Mouse (Mus musculus): ENCODE measurements around the gene 1700084M14Rik.
"Not testable (repeated sequence)": the region's sequence is repeated elsewhere in the genome, so short reads cannot be mapped to it uniquely, and the experiment has no call there.

Gene 1700084M14Rik

DNA sequence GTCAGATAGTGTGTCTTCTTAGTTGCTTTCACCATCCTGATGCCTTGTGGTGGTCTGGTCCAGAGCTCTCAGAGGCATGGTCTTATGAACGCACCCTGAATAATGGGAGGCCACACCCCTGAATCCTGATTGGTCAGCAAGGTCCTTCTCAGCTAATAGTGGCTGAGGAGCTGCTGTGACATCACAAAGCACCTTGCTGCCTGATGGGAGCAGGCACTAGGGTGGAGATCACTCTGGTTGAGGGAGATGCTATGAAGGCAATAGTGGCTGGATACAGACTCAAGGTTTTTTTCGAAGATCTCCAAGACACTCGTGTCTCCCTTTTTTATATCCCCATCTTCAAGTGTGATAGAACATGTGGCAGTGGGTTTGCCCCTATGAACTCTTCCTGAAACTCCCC is at the start of gene 1700084M14Rik:
TSS of gene 1700084M14Rik (minus strand) at position 101 of the 400 bp plus-strand sequence.
- not testable (repeated sequence) for DNase-seq

Measured in kidney, postnatal 36 days (tissue).